Mouse (Mus musculus) stomach, embryonic 16.5 days (tissue): ENCODE results near the gene Myl7. TPM values are rescaled to one million over a fixed set of nuclear protein-coding genes. Genes with fewer than 3 reads are reported as not detected.

Experiments
- ATAC-seq: fragments of 200-750 bp; cut with Nextera tagmentation; 2 replicates; pipeline ENCODE4 v1.8.0; 2017; ENCODE audit warnings: moderate number of reproducible peaks, moderate TSS enrichment; ENCODE audit not compliant: insufficient read depth, low FRiP score
- H3K27ac ChIP-seq: fragments of 300-500 bp; sonication (generic); 2 replicates; pipeline ENCODE4 v1.5.1; 2014; ENCODE audit warnings: low read length
- H3K27me3 ChIP-seq: fragments of 300-500 bp; sonication (generic); 2 replicates; pipeline ENCODE4 v1.6.1; 2014; ENCODE audit warnings: low read length, control low read depth, mixed read lengths; ENCODE audit not compliant: control insufficient read depth, insufficient read depth
- H3K36me3 ChIP-seq: fragments of 300-500 bp; sonication (generic); 2 replicates; pipeline ENCODE4 v1.6.1; 2014; ENCODE audit warnings: low read length; ENCODE audit not compliant: control insufficient read depth, insufficient read depth
- H3K4me1 ChIP-seq: fragments of 300-500 bp; sonication (generic); 2 replicates; pipeline ENCODE4 v1.6.1; 2014; ENCODE audit warnings: low read length, control low read depth, mixed read lengths; ENCODE audit not compliant: control insufficient read depth, insufficient read depth
- H3K4me2 ChIP-seq: fragments of 300-500 bp; sonication (generic); 2 replicates; pipeline ENCODE4 v1.6.1; 2014; ENCODE audit warnings: low read depth, low read length, mixed read lengths
- H3K4me3 ChIP-seq: fragments of 300-500 bp; sonication (generic); replicated peaks from 2 replicates; pipeline ENCODE4 v1.5.1; 2014; ENCODE audit warnings: mild to moderate bottlenecking, low read length
- H3K9ac ChIP-seq: fragments of 300-500 bp; sonication (generic); 2 replicates; pipeline ENCODE4 v1.6.1; 2014; ENCODE audit warnings: low read length
- H3K9me3 ChIP-seq: fragments of 300-500 bp; sonication (generic); replicated peaks from 2 replicates; pipeline ENCODE4 v1.6.1; 2016; ENCODE audit warnings: low read length, control low read depth; ENCODE audit not compliant: control insufficient read depth
- WGBS: fragments of 180-500 bp; shearing (Covaris S2); extraction: QIAGEN DNeasy Blood & Tissue Kit; methylation state at CpG from one replicate; pipeline ENCODE4 v1.1.7; 2014; 5-methylcytosine and 5-hydroxymethylcytosine counted together
- polyA plus RNA-seq: library from polyadenylated mRNA; unstranded; fragments of >200 nt; fragmentation: Nextera tagmentation; extraction: Ambion mirVana; gene quantifications from 2 replicates; pipeline ENCODE4 v1.2.1, GENCODE M21; 2015

Myl7 gene
- polyA plus RNA-seq, 1 experiment from 2014 or later: 32.4 TPM

DNA sequence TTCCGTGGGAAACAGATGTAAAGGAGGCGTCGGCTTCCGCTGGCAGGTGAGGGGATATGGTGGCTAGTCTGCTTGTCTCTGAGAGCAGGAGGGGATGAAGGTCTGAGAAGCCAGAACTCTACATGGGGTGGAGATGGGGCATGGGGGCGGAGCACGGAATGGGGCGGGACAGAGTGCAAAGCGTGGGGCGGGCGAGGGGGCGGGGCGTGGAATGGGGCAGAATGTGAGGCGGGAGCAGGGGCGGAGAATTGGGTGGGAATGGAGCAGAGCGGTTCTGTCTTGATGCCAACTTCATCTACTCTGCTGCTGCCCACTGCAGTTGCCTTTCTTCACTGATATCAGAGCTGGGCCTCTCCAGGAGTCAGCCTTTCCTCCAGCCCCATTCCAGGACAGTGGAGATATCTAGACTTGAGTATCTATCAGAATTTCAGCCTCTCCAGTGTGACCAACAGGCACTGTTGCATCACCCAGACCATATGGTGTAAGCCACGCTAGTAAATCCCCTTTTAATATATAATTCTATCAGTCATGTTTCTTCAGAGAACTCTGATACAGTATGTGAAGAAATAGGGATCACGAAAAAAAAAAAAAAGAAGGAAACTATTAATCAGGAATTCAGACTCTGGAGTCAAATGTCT, 21.9 kb upstream of the Myl7 start:
- 43% methylated on average over 17 of the region's 17 CpGs for WGBS
- Histone ChIP-seq H3K4me1 (no peaks in the 10 kb centered on the region), H3K27me3 (no peaks in the 10 kb centered on the region), H3K4me3 (no peak overlapping the region), H3K4me2 (peak overlapping the region; percentile 28), H3K9ac (no peak overlapping the region), H3K27ac (no peak overlapping the region), H3K9me3 (no peaks in the 10 kb centered on the region), H3K36me3 (no peaks in the 10 kb centered on the region)
- peak; percentile 53 for ATAC-seq

DNA sequence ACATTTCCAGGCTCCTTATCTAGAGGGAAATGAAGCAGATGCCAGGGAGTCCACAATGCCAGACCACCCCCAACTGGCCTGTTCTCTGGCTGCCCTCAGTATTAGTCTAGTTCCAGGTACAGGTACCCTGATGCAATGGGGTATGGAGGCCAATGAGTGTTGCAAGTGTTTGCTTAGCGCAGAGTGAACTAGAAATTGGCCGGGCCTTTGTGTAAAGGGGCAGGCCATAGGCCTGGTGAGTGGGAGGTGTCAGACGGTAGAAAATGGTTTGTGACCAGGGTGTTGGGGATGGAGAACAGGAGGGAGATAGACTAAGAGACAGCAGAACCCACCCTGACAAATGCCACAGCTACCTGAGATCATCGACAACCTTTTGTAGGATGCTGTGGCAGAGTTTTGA, 21.0 kb upstream of the Myl7 start:
- no peaks in the 10 kb centered on the region for H3K9me3 ChIP-seq
- no peak overlapping the region for H3K9ac ChIP-seq
- H3K27me3 ChIP-seq: no peaks in the 10 kb centered on the region
- H3K36me3 ChIP-seq: no peaks in the 10 kb centered on the region
- H3K27ac ChIP-seq: no peak overlapping the region
- H3K4me1 ChIP-seq: no peaks in the 10 kb centered on the region
- WGBS: 89% methylated on average over 4 of the region's 4 CpGs
- no peak for ATAC-seq
- H3K4me2 ChIP-seq: no peak overlapping the region
- no peak overlapping the region for H3K4me3 ChIP-seq

DNA sequence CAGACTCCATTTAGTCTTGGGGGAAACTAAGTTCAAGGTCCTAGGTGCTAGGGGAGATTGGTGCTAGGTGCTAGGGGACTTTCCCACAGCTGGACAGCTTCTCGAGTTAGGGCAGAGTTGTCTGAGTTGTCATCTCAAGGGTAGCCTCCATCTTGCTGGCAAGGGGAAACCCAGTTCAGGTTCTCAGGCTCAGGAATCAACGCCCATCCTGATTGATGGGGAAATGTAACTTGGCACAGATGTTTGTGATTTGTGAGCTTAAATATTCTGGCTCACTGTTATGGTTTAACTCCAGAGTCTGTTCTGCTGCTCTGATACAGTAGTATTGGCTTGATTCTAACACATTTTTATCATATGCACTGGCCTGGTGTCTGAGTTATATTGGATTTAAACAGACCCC, 19.5 kb upstream of the Myl7 start:
- WGBS: 58% methylated on average over 2 of the region's 2 CpGs
- Histone ChIP-seq H3K4me1 (no peaks in the 10 kb centered on the region), H3K9ac (no peak overlapping the region), H3K4me2 (no peak overlapping the region), H3K27me3 (no peaks in the 10 kb centered on the region), H3K27ac (no peak overlapping the region), H3K9me3 (no peaks in the 10 kb centered on the region), H3K4me3 (no peak overlapping the region), H3K36me3 (no peaks in the 10 kb centered on the region)
- ATAC-seq: no peak

DNA sequence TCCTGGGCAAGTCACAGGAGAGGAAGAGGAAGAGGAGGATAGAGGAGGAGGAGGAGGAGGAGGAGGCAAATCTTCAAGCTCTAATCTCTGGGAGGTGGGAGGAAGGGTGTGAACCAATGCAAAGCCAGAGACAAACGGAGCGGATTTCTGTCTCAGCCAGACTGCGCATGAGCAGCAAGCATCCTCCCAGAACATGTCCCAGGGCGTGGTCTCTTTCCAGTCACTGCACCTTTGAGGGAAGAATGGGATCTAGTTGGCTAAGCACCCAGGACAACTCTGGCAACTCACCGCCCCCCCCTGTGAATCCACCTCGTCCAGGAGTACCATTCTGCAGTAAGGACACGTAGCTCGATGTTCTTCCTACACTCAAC, 17.6 kb upstream of the Myl7 start:
- no peak overlapping the region for H3K27ac ChIP-seq
- no peak for ATAC-seq
- no peaks in the 10 kb centered on the region for H3K27me3 ChIP-seq
- no peaks in the 10 kb centered on the region for H3K9me3 ChIP-seq
- no peaks in the 10 kb centered on the region for H3K4me1 ChIP-seq
- H3K4me2 ChIP-seq: no peak overlapping the region
- H3K36me3 ChIP-seq: no peaks in the 10 kb centered on the region
- H3K9ac ChIP-seq: no peak overlapping the region
- WGBS: 72% methylated on average over 8 of the region's 8 CpGs
- H3K4me3 ChIP-seq: no peak overlapping the region

DNA sequence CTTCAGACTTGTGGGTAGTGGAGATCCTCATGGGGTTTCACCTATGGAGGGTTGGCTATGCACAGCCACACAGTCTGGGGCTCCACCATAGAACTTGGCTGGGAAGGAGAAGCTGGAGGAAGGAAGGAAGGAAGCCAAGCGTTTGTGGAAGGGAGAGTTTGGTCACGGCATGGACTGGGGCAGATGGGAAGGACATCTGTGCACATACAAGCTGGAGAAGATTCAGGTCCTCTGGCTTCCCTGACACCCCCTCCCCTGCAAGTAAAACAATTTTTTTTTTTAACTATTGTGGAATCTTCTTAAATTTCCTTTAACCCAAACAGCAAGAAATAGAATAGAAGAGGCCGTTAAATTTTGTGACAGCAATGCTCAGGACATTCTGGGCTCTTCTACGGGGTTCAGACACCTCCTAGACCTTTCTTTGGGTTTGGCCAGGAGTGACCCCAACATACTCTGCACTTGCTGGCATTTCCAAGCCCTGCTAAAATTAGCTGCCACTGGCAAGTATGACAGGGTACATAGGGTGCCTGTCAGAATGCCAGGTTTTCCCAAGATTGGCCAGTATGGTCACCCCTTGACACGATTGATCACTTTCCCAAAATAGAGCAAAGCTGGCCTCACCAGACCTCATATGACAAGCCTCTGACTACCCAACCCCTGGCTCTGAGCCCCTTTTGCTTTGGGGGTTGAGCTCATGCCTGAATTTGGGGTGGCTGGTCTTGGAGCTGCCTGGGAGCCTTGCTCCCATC, 17.0 kb upstream of the Myl7 start:
- Histone ChIP-seq H3K4me2 (no peak overlapping the region), H3K9ac (no peak overlapping the region), H3K4me3 (no peak overlapping the region), H3K27ac (no peak overlapping the region), H3K9me3 (no peaks in the 10 kb centered on the region), H3K4me1 (no peaks in the 10 kb centered on the region), H3K36me3 (no peaks in the 10 kb centered on the region), H3K27me3 (no peaks in the 10 kb centered on the region)
- WGBS: 66% methylated on average over 5 of the region's 5 CpGs
- no peak for ATAC-seq

DNA sequence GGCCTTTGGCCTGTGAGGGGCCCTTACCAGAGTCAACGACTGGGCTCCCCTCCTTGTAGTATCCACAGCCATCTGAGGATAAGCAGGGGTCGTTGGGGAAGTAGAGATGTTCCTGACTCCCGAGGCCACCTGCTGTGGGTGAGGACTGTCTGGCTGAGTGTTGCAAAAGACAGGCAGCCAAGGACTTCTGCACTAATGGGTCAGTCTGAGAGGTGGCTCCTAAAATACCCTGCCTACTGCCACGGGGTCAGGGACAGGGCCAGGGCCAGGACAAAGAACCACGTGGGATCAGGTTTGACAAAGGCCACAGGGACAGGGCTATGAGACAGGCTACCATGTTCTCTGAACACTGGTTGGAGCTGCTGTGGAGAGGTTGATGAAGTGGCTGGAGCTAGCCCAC, 16.4 kb upstream of the Myl7 start:
- no peak overlapping the region for H3K4me2 ChIP-seq
- no peak overlapping the region for H3K9ac ChIP-seq
- H3K4me3 ChIP-seq: no peak overlapping the region
- H3K4me1 ChIP-seq: no peaks in the 10 kb centered on the region
- no peaks in the 10 kb centered on the region for H3K36me3 ChIP-seq
- 58% methylated on average over 5 of the region's 5 CpGs for WGBS
- no peaks in the 10 kb centered on the region for H3K27me3 ChIP-seq
- H3K27ac ChIP-seq: no peak overlapping the region
- ATAC-seq: no peak
- H3K9me3 ChIP-seq: no peaks in the 10 kb centered on the region

DNA sequence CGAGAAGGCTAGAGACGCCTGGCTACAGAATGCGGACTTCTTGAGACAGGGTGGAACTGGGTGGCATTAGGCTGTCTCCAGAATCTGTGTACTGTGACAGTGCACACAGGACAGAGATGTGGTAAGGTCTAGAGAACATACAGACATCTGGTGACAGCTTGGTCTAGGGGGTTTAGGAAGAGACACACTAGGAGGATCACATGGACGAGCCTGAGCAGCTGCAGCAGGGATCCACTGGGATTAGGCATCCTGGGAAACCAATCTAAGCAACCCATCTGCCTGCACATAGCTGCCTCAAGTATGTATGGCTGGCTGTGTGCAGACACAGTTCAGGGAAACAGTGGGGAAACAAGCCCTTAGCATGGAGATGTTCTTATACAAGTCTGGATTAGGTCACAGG, 15.4 kb upstream of the Myl7 start:
- no peaks in the 10 kb centered on the region for H3K36me3 ChIP-seq
- H3K4me3 ChIP-seq: no peak overlapping the region
- H3K9me3 ChIP-seq: no peaks in the 10 kb centered on the region
- no peaks in the 10 kb centered on the region for H3K27me3 ChIP-seq
- H3K4me2 ChIP-seq: no peak overlapping the region
- H3K27ac ChIP-seq: no peak overlapping the region
- H3K4me1 ChIP-seq: no peaks in the 10 kb centered on the region
- 72% methylated on average over 4 of the region's 4 CpGs for WGBS
- H3K9ac ChIP-seq: no peak overlapping the region
- no peak for ATAC-seq

DNA sequence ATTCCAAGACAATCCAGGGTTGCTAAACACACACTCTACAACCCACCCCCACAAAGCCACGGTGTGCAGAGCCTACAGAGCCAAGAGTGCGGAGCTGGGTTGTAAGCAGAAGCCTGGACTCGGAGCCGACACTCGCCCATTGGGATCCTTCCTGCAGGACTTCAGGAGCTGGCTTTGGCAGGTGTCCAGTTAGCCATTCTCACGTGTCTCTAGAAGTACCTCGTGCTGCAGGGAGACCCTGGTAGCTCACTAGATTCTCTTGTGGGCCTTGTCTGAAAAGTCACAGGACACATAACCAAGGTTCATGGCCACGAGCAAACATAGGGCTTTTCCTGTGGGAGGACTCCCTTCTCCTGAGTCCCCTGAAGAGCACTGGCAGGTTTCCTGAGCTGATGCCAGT, 14.7 kb upstream of the Myl7 start:
- 62% methylated on average over 8 of the region's 8 CpGs for WGBS
- Histone ChIP-seq H3K36me3 (no peaks in the 10 kb centered on the region), H3K27ac (no peak overlapping the region)

DNA sequence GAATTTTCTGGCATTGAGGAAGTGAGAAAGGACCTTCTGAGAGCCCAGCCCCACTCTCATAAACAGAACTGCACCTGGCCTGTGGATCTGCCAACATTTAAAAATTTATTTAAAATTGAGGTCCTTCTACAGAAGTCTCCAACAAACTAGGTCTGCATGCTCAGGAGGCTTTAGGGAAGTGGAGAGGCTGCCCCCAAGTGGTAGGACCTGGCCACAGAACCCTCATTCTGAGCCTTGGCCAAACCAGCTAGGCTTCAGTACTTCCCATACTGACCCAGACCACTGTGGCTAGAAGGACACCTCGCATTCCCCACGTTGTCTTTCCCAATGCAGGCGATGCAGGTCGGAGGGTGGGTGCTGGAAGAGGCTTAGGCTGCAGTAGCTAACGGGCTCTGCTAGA, 14.1 kb upstream of the Myl7 start:
- H3K36me3 ChIP-seq: no peaks in the 10 kb centered on the region
- no peaks in the 10 kb centered on the region for H3K9me3 ChIP-seq
- no peak overlapping the region for H3K27ac ChIP-seq
- peak; percentile 51; the same call in 1 of the 2 replicates for ATAC-seq
- no peak overlapping the region for H3K4me2 ChIP-seq
- no peaks in the 10 kb centered on the region for H3K27me3 ChIP-seq
- no peak overlapping the region for H3K9ac ChIP-seq
- H3K4me1 ChIP-seq: no peaks in the 10 kb centered on the region
- no peak overlapping the region for H3K4me3 ChIP-seq
- WGBS: 30% methylated on average over 5 of the region's 5 CpGs

More for the DNA sequence above, 14.7 kb upstream of the Myl7 start:
- no peak overlapping the region for H3K9ac ChIP-seq
- no peaks in the 10 kb centered on the region for H3K4me1 ChIP-seq
- no peaks in the 10 kb centered on the region for H3K27me3 ChIP-seq
- H3K4me2 ChIP-seq: no peak overlapping the region
- H3K9me3 ChIP-seq: no peaks in the 10 kb centered on the region
- no peak for ATAC-seq
- no peak overlapping the region for H3K4me3 ChIP-seq
